Mouse (Mus musculus): ENCODE data around the gene Tspan9. TPM values are rescaled to one million over a fixed set of nuclear protein-coding genes. Genes with fewer than 3 reads are reported as not detected.

The Tspan9 gene
- total RNA-seq, 2 experiments from 2014 or later: 105 to 126 TPM

DNA sequence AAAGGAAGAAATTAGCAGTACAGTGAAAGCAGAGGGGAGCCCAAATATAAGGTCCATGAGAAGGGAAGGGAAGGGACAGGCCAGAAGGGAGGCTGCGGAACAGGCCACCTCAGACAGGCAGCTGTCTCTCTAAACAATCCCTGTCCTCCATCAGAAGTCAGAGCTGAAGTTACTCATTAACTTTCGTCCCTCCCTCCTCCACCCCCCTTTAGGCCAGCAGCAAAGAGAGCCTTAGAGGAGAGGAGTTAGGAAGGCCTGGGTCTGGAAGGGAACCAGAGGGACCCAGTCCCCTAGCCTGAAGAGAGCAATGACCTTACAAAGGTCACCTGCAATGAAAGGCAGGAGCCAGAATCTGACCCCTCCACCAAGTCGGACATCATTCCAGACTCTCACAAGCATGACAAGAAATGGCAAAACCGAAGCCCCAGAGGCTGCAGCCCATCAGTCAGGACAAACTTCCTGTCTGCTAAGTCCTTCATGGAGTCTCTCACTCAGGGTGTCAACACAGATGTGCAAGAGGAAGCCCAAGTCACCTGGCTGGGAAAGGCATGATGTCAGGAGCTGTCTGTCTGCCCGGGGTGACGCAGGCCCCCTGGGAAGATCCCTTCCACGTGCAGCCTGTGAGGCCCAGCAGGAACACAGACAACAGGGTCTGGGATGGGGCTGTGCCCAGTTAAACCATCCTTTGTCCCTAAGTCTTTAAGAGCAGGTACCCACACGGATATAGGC is 9.0 kb downstream of the Tspan9 start:
- intact Hi-C loops (cut with DNase I): no loop called here
- no peak for DNase-seq

DNA sequence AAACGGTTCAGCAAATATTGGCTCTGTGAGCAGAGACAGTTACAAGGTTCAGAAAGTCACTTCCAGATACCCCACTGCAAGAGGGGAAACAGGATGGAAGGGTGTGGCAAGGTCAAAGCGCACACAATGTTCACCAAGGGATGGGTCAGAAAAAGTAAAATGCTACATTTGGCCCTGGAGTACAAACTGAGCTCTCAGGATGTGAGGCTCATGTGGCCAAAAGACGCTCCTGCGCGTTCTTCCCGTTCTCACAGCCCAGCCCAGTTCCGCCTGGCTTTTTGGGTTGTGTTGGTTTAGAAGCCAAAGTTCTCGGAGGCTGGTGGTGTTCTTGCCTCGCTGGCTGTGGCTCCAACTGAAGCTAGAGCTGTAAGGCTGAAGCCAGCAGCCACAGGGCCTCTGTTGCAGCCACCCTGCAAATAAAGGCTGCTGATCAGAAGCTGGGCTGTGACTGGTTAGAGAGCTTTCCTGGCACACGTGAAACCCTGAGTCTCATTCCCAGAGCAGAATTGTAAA is 9.7 kb downstream of the Tspan9 start:
- intact Hi-C loops (cut with DNase I): loop anchor here (2.0 kb wide), 1 partner anchor 29 kb away; no protein-coding TSS in a partner anchor
- peak in 1 of 2 experiments; percentile 47 for DNase-seq

- DNase-seq: no peak
- intact Hi-C loops (cut with DNase I): loop anchor here (2.0 kb wide), 1 partner anchor 28 kb away; no protein-coding TSS in a partner anchor
Measured at GRCm38 (mm10) chr6:128132581-128132980, 10.8 kb downstream of the Tspan9 start.

DNA sequence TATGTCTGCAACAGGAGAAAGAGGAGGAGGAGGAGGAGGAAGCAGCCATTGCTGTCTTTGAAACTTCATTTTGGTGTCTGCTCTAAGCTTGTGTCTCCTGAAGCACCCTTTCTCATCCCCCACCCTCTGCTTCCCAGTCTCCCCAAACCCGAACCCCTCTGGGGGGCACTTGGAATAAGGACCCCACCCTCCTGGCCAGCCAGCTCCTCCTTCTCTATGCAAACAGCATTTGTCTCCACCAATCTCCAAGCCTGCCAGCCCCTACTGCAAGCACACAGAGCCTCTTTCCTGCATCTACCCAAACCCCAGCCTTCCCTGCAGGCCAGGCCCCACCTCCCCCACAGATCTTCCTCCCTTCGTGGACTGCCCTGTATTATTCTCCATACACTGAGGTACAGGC is 12.0 kb downstream of the Tspan9 start:
- intact Hi-C loops (cut with DNase I): no loop called here
- no peak for DNase-seq

GRCm38 (mm10) chr6:128130686-128131085 is 12.7 kb downstream of the Tspan9 start:
- intact Hi-C loops (cut with DNase I): no loop called here
- DNase-seq: no peak

- intact Hi-C loops (cut with DNase I): no loop called here
- no peak for DNase-seq
Measured at GRCm38 (mm10) chr6:128129382-128129781, 14.0 kb downstream of the Tspan9 start.

- intact Hi-C loops (cut with DNase I): no loop called here
- no peak for DNase-seq
Measured at GRCm38 (mm10) chr6:128127312-128127711, 16.1 kb downstream of the Tspan9 start.

GRCm38 (mm10) chr6:128126876-128127275 is 16.5 kb downstream of the Tspan9 start:
- intact Hi-C loops (cut with DNase I): no loop called here
- no peak for DNase-seq

DNA sequence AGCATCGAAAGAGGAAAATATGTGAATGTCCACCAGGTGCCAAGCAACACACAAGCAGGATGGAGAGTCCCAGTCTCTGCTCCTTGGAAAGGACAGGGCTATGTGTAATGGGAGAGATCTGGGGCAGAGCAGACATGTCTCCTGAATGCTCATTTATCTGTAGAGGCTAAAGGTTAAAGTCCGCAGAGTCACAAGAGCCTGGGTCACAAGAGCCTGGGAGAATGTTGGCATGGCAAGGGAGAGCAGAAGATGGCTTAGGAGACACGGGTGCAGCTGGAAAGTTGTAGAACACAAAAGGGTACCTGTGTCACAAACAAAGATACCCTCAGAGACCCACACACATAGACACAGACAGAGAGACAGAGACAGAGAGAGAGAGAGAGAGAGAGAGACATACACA is 17.9 kb downstream of the Tspan9 start:
- DNase-seq: no peak
- intact Hi-C loops (cut with DNase I): loop anchor here (2.0 kb wide), 1 partner anchor 15 kb away; no protein-coding TSS in a partner anchor

DNA sequence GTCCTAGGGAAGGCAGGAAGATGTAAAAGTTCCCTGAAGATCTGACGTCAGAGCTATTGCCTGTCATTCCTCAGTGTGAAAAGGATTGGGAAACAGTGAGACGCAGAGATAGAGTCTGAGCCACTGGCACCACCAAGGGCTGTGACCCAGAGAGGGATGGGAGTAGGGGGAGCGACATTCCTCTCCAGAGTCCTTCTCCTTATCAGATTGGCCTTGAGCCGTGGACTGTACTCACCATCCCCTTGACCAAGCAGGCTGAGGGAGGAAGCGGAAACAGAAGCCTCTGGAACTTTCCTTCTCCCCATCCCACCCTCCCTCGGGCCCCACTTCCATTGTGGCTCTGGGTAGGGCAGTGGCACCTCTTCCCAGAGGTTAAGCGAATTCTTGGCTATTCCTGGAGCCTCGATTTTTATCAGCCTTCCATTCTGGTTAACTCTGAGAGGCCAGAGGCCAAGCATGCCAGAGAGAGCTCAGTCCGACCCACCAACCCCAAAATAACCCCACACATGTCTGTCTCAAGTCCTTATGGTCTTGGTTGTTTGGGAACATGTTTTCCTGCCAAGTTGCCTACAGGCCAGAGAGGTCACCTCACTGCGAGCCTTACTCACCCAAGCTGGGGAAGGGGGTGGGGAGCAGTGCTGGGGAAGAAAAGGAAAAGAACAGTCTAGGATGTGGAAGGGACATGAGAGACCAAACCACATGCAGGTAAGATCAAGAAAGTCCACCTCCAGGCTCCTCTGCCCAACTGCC is 19.0 kb downstream of the Tspan9 start:
- intact Hi-C loops (cut with DNase I): loop anchor here (2.0 kb wide), 1 partner anchor 16 kb away; no protein-coding TSS in a partner anchor
- peak; percentile 49 to 55 for DNase-seq

DNA sequence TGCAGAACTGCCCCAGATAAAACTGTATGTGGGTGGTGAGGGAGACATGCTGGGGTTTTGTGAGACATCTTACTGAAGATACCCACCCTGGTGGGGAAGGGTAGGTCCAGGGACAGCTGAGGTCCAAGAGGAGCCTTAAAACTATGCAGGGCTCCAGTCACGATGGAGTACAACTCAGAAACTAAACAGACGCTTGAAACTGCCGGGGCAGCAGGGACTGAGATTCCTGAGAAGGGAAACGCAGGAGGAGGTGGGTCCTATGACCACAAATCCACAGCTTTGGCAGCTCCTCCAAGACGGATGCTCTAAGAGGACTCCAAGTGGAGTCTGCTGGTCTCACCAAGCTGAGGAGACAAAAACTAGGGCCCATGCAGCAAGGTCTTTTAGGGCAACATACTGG is 21.3 kb downstream of the Tspan9 start:
- intact Hi-C loops (cut with DNase I): no loop called here
- DNase-seq: no peak

- intact Hi-C loops (cut with DNase I): no loop called here
- DNase-seq: peak; percentile 60 to 76
Measured at GRCm38 (mm10) chr6:128121691-128122090, 21.7 kb downstream of the Tspan9 start.

- DNase-seq: no peak
- intact Hi-C loops (cut with DNase I): no loop called here
Measured at GRCm38 (mm10) chr6:128120806-128121205, 22.6 kb downstream of the Tspan9 start.

- intact Hi-C loops (cut with DNase I): no loop called here
- no peak for DNase-seq
Measured at GRCm38 (mm10) chr6:128118670-128119230, 24.6 kb downstream of the Tspan9 start.

- intact Hi-C loops (cut with DNase I): no loop called here
- no peak for DNase-seq
Measured at GRCm38 (mm10) chr6:128116836-128117542, 26.4 kb downstream of the Tspan9 start.

DNA sequence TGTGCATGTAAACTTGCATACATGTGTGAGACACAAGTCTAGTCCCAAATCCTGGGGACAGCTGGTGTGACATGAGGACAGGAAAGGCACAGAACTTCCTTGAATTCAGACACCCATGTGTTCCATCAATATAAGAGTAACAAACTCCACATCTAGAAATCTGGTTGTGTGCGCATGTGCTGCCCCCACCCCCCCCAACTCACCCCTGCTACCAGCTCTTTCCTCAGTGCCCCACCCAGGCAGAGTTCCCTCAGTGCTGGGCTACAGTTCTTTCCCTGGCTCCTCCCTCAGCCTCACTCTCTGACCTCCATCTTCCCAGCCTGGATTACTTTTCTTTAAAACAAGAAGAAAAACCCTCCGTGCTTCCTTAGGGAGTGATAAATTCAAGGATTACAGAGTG is 27.1 kb downstream of the Tspan9 start:
- intact Hi-C loops (cut with DNase I): no loop called here
- no peak for DNase-seq

- DNase-seq: no peak
- intact Hi-C loops (cut with DNase I): no loop called here
Measured at GRCm38 (mm10) chr6:128115121-128115520, 28.3 kb downstream of the Tspan9 start.

- intact Hi-C loops (cut with DNase I): no loop called here
- no peak for DNase-seq
Measured at GRCm38 (mm10) chr6:128112605-128113004, 30.8 kb downstream of the Tspan9 start.

DNA sequence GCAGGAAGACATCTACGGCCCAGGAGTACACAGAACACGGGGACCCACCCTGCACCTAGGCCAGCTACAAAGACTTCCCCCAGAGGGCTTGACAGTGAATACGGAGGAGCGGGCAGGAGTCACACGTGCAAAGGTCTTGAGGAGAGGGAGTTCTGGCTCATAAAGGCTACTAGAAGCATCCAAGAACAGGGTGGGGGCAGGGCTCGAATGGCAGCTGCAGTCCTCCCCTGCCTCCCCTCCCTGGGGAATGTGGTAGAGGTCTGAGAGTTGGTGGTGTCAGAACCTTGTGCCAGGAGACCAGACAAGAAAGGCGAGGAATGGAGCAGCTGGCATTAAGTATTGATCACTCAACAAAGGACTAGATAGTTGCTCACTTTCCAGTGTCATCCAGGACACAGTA is 31.6 kb downstream of the Tspan9 start:
- intact Hi-C loops (cut with DNase I): no loop called here
- DNase-seq: no peak

GRCm38 (mm10) chr6:128108324-128109035 is 34.9 kb downstream of the Tspan9 start:
- intact Hi-C loops (cut with DNase I): no loop called here
- DNase-seq: peak in 1 of 2 experiments; percentile 54
